Mouse (Mus musculus) embryonic facial prominence, embryonic 14.5 days (tissue): ENCODE measurements around the gene Prrg2. TPM values are rescaled to one million over a fixed set of nuclear protein-coding genes. Genes with fewer than 3 reads are reported as not detected.

Source experiments
- ATAC-seq: fragments of 200-750 bp; cut with Nextera tagmentation; 2 replicates; pipeline ENCODE4 v1.8.0; 2017; ENCODE audit warnings: low read depth, moderate number of reproducible peaks, moderate TSS enrichment
- DNase-seq: peaks from one replicate; pipeline ENCODE4 v3.0.0-alpha.2; 2015; ENCODE audit warnings: low spot score
- H3K27ac ChIP-seq: fragments of 300-500 bp; sonication (generic); replicated peaks from 2 replicates; pipeline ENCODE4 v1.5.1; 2014; ENCODE audit warnings: low read depth, mild to moderate bottlenecking, low read length, moderate library complexity
- H3K27me3 ChIP-seq: fragments of 300-500 bp; sonication (generic); replicated peaks from 2 replicates; pipeline ENCODE4 v1.6.1; 2014; ENCODE audit warnings: low read length; ENCODE audit not compliant: control insufficient read depth, insufficient read depth
- H3K36me3 ChIP-seq: fragments of 300-500 bp; sonication (generic); 2 replicates; pipeline ENCODE4 v1.6.1; 2014; ENCODE audit warnings: low read length, mixed read lengths; ENCODE audit not compliant: control insufficient read depth, insufficient read depth
- H3K4me1 ChIP-seq: fragments of 300-500 bp; sonication (generic); 2 replicates; pipeline ENCODE4 v1.6.1; 2014; ENCODE audit warnings: antibody characterized with exemption, low read length; ENCODE audit not compliant: control insufficient read depth, insufficient read depth
- H3K4me2 ChIP-seq: fragments of 300-500 bp; sonication (generic); 2 replicates; pipeline ENCODE4 v1.6.1; 2014; ENCODE audit warnings: low read depth, mild to moderate bottlenecking, low read length, moderate library complexity, mixed read lengths
- H3K4me3 ChIP-seq: fragments of 300-500 bp; sonication (generic); 2 replicates; pipeline ENCODE4 v1.5.1; 2014; ENCODE audit warnings: low read depth, mild to moderate bottlenecking, low read length
- H3K9ac ChIP-seq: fragments of 300-500 bp; sonication (generic); 2 replicates; pipeline ENCODE4 v1.6.1; 2014; ENCODE audit warnings: low read depth, mild to moderate bottlenecking, low read length, moderate library complexity, mixed read lengths
- H3K9me3 ChIP-seq: fragments of 300-500 bp; sonication (generic); 2 replicates; pipeline ENCODE4 v1.6.1; 2016; ENCODE audit warnings: low read length; ENCODE audit not compliant: control insufficient read depth
- WGBS: fragments of 180-500 bp; shearing (Covaris S2); extraction: QIAGEN DNeasy Blood & Tissue Kit; methylation state at CpG from one replicate; pipeline ENCODE4 v1.1.7; 2014; 5-methylcytosine and 5-hydroxymethylcytosine counted together
- polyA plus RNA-seq: library from polyadenylated mRNA; unstranded; fragments of >200 nt; fragmentation: Nextera tagmentation; extraction: Ambion mirVana; gene quantifications from 2 replicates; pipeline ENCODE4 v1.2.1, GENCODE M21; 2014

Prrg2 gene
- polyA plus RNA-seq, 1 experiment from 2014 or later, result 20.9 TPM

- no peak overlapping the region for H3K4me3 ChIP-seq
- H3K27ac ChIP-seq, result no peak overlapping the region
- WGBS, result 86% methylated on average over 11 of the region's 12 CpGs
- no peaks in the 10 kb centered on the region for H3K4me1 ChIP-seq
- H3K36me3 ChIP-seq, result peaks cover 39% of the 10 kb centered on the region; the same call in 1 of the 2 replicates
- H3K27me3 ChIP-seq, result no peaks in the 10 kb centered on the region
- no peak for DNase-seq
- ATAC-seq, result no peak
- H3K9me3 ChIP-seq, result no peaks in the 10 kb centered on the region
- no peak overlapping the region for H3K4me2 ChIP-seq
- no peak overlapping the region for H3K9ac ChIP-seq
These were observed 11.5 kb upstream of the Prrg2 start for GRCm38 (mm10) chr7:45073949-45074348.

GRCm38 (mm10) chr7:45073171-45073707 lies 10.8 kb upstream of the Prrg2 start:
- no peak overlapping the region for H3K4me3 ChIP-seq
- no peaks in the 10 kb centered on the region for H3K27me3 ChIP-seq
- H3K4me2 ChIP-seq, result no peak overlapping the region
- H3K27ac ChIP-seq, result no peak overlapping the region
- no peaks in the 10 kb centered on the region for H3K4me1 ChIP-seq
- H3K36me3 ChIP-seq, result peaks cover 39% of the 10 kb centered on the region; the same call in 1 of the 2 replicates
- H3K9me3 ChIP-seq, result no peaks in the 10 kb centered on the region
- ATAC-seq, result no peak
- DNase-seq, result no peak
- WGBS, result 73% methylated on average over 5 of the region's 7 CpGs
- H3K9ac ChIP-seq, result no peak overlapping the region

- no peak overlapping the region for H3K4me3 ChIP-seq
- H3K4me1 ChIP-seq, result no peaks in the 10 kb centered on the region
- no peaks in the 10 kb centered on the region for H3K27me3 ChIP-seq
- DNase-seq (no peak), ATAC-seq (no peak)
- H3K9ac ChIP-seq, result no peak overlapping the region
- H3K9me3 ChIP-seq, result no peaks in the 10 kb centered on the region
- WGBS, result 84% methylated on average over 2 of the region's 2 CpGs
- H3K27ac ChIP-seq, result no peak overlapping the region
- no peak overlapping the region for H3K4me2 ChIP-seq
- peaks cover 32% of the 10 kb centered on the region; the same call in 1 of the 2 replicates for H3K36me3 ChIP-seq
These were observed 9.8 kb upstream of the Prrg2 start for GRCm38 (mm10) chr7:45072230-45072629.

- no peak for DNase-seq
- Histone ChIP-seq H3K27ac (no peak overlapping the region), H3K4me1 (no peaks in the 10 kb centered on the region), H3K9ac (no peak overlapping the region), H3K4me3 (no peak overlapping the region), H3K27me3 (no peaks in the 10 kb centered on the region), H3K36me3 (peaks cover 6% of the 10 kb centered on the region; the same call in 1 of the 2 replicates), H3K9me3 (no peaks in the 10 kb centered on the region), H3K4me2 (no peak overlapping the region)
- no peak for ATAC-seq
- WGBS, result 92% methylated on average over 2 of the region's 2 CpGs
These were observed 7.2 kb upstream of the Prrg2 start for GRCm38 (mm10) chr7:45069671-45070070.

GRCm38 (mm10) chr7:45068000-45068318 lies 5.5 kb upstream of the Prrg2 start:
- H3K4me3 ChIP-seq, result no peak overlapping the region
- H3K9me3 ChIP-seq, result no peaks in the 10 kb centered on the region
- DNase-seq, result peak; percentile 31
- 19% methylated on average over 5 of the region's 5 CpGs for WGBS
- ATAC-seq, result no peak
- H3K4me1 ChIP-seq, result peaks cover 6% of the 10 kb centered on the region; the same call in 1 of the 2 replicates
- H3K36me3 ChIP-seq, result no peaks in the 10 kb centered on the region
- H3K27ac ChIP-seq, result no peak overlapping the region
- 0 out of 2 replicates have a peak overlapping the region, but pooled peaks have one; percentile 14 for H3K9ac ChIP-seq
- H3K27me3 ChIP-seq, result no peaks in the 10 kb centered on the region
- no peak overlapping the region for H3K4me2 ChIP-seq

- H3K27me3 ChIP-seq, result no peaks in the 10 kb centered on the region
- no peaks in the 10 kb centered on the region for H3K9me3 ChIP-seq
- WGBS, result 87% methylated on average over 4 of the region's 4 CpGs
- H3K4me1 ChIP-seq, result peaks cover 6% of the 10 kb centered on the region; the same call in 1 of the 2 replicates
- H3K4me2 ChIP-seq, result no peak overlapping the region
- H3K9ac ChIP-seq, result no peak overlapping the region
- DNase-seq (no peak), ATAC-seq (no peak)
- no peak overlapping the region for H3K27ac ChIP-seq
- H3K4me3 ChIP-seq, result no peak overlapping the region
- no peaks in the 10 kb centered on the region for H3K36me3 ChIP-seq
These were observed 4.9 kb upstream of the Prrg2 start for GRCm38 (mm10) chr7:45067190-45067999.

- 14% methylated on average over 11 of the region's 11 CpGs for WGBS
- Histone ChIP-seq H3K27me3 (no peaks in the 10 kb centered on the region), H3K9ac (peak overlapping the region; percentile 75), H3K4me1 (peaks cover 11% of the 10 kb centered on the region), H3K4me3 (peak overlapping the region; percentile 53), H3K27ac (peak overlapping the region; percentile 86), H3K9me3 (no peaks in the 10 kb centered on the region), H3K36me3 (no peaks in the 10 kb centered on the region), H3K4me2 (peak overlapping the region; percentile 61)
- ATAC-seq (no peak), DNase-seq (peak; percentile 33)
These were observed 873 bp downstream of the Prrg2 start for GRCm38 (mm10) chr7:45061532-45062075.

GRCm38 (mm10) chr7:45060632-45061122 lies 1.8 kb downstream of the Prrg2 start:
- H3K9me3 ChIP-seq, result no peaks in the 10 kb centered on the region
- WGBS, result 92% methylated on average over 6 of the region's 6 CpGs
- no peak overlapping the region for H3K27ac ChIP-seq
- no peak overlapping the region for H3K9ac ChIP-seq
- no peaks in the 10 kb centered on the region for H3K27me3 ChIP-seq
- peaks cover 11% of the 10 kb centered on the region for H3K4me1 ChIP-seq
- H3K4me2 ChIP-seq, result peak overlapping the region; percentile 61; the same call in 1 of the 2 replicates
- DNase-seq (no peak), ATAC-seq (no peak)
- no peak overlapping the region for H3K4me3 ChIP-seq
- no peaks in the 10 kb centered on the region for H3K36me3 ChIP-seq
